Mouse (Mus musculus) cerebellum, adult 2 months (tissue): ENCODE results near the gene Tesk2.

Experiments used
- CTCF ChIP-seq: fragments of 200-500 bp; IDR thresholded peaks from 2 replicates; pipeline ENCODE4 v1.5.1; 2011; ENCODE audit warnings: low read depth, mild to moderate bottlenecking, control low read depth, low read length, moderate library complexity, borderline replicate concordance; ENCODE audit not compliant: insufficient read depth
- POLR2A ChIP-seq: fragments of 200-500 bp; IDR thresholded peaks from 2 replicates; pipeline ENCODE4 v1.6.1; 2011; ENCODE audit warnings: low read length, control low read depth, borderline replicate concordance; ENCODE audit not compliant: insufficient read depth

DNA sequence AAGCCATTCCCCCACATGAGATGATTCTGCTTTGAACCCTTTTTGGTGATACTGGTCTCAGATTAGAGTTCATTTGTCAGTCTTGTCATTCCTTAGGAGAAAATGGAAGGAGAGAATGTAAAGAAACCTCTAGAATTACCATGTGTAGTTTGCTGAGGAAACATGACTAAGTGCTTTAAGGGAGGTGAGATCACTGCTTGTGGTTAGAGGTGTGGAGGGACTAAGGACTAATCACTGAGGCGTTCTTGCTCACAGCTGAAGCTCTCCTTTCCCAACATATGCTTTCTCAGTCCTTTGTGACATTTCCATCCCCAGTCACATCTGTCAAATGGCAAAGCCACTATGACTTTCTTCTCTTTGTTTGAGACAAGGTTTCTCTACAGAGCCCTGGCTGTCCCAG lies 42.9 kb upstream of the Tesk2 start:
- TF ChIP-seq CTCF (no peak), POLR2A (no peak)
